Mouse (Mus musculus) gastrocnemius, postnatal 36 days (tissue): ENCODE data around the gene Ypel2. TPM values are rescaled to one million over a fixed set of nuclear protein-coding genes. Genes with fewer than 3 reads are reported as not detected.
A peak's percentile ranks its signal among the peaks of the same experiment; 100 is the strongest.

ENCODE experiments used
- DNase-seq, 2 experiments: peaks; one replicate each; pipeline ENCODE4 v3.0.0; 2022
- intact Hi-C: fragments of 180-260 bp; cut with DNase I; formaldehyde crosslinking; loops from one replicate; pipeline ENCODE4 v1.15.1; 2025
- total RNA-seq, 2 experiments: library from RNA; stranded (reverse); gene quantifications; 2 replicates each; pipeline ENCODE4 v1.2.3; 2021

Gene Ypel2
- total RNA-seq, 2 experiments from 2014 or later = 4.1 to 4.8 TPM

DNA sequence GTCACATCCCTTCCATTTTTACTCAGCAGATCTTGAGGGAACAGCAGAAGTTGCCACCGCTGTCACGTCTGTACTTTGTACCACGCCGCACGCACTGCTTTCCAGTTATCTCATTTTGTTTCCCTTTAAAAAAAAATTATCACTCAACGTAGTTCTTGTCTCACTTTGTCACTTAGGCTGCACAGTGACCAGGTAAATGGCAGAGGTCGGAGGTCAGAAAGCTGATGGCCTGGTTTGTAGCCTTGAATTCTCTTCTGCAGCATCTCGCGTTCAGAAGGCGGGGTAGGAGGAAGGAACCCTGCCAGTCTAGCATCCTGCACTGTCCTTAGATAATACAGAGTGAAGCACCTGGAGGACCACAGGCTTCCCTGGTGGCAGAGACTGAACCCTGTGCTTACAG lies 29.8 kb downstream of the Ypel2 start:
- no peak for DNase-seq
- intact Hi-C loops = loop anchor here (1.0 kb wide), 1 partner anchor 30 kb away; the partner anchor contains the start of gene Ypel2

DNA sequence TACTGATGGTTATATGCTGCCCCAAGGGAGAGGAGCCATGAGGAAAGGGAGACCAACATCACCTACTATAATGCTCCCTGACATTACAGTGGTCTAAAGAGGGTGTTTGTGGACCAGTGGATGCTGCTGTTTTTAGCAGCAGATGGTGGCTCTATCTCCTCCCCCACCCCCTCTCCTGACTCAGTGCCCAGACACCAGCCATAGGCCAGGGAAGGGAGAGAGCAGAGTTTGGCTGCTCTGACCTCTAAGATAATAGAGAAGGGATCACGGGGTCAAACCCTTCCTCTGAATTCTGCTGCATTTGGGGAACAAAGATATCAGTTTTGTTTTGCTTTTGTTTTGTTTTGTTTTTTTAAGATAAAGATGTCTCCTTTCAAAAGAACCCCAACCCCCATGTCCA lies 30.5 kb downstream of the Ypel2 start:
- intact Hi-C loops = loop anchor here (1.0 kb wide), 1 partner anchor 30 kb away; the partner anchor contains the start of gene Ypel2
- DNase-seq = no peak

DNA sequence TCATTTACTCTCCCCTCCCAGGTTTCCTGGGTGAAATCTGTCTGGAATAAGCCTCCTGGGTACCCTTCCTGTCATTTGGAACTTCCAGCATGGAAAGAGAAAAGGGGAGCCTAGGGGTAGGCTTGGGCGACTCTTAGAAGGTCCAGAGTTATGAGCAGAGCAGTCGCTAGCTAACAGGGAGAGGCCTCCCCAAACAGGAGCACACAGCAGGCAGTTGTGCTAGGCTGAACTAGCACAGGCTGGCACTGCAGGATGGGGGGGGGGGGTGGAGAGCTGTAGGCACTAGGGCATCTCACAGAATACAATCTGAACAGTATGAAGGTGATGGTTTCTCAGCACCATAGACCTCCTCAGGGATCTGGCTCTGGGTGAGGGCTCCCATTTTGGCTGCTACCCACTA lies 31.1 kb downstream of the Ypel2 start:
- intact Hi-C loops = no loop called here
- no peak for DNase-seq

DNA sequence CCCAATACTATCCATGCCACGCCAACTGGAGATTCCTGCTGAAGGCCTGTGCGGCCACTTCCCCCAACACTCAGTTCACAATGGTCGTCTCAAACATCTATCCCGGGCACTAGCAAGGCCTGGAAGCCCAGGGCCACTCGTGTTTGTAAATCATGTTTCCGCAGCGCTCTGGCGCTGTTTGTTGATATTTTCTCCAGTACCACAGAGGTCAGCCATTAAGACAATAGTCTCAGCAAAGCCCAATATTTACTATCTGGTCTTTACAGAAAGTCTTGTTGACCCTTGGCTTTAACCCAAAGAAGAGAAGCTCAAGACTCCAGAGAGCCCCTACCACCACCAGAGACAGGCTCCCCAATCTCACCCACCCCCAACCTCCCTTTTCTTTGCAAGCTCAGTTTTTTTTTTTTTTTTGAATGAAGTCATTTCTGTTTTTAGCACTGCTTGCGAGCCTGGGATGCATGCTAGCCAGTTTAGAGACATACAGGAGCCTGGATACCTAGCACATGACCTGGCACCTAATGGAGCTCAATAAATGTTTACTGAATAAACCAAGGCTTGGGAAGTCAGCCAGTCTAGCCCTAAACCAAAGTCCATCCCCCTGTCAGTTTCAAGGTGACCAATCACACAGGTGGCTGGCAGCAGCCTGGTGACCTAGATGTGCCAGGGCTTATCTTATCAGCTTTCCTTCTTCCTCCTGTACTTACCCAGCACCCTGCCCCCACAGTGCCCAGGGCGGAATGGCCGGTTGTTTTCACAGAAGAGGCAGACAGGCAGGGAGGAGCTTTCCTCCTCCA lies 31.8 kb downstream of the Ypel2 start:
- intact Hi-C loops = no loop called here
- no peak for DNase-seq

DNA sequence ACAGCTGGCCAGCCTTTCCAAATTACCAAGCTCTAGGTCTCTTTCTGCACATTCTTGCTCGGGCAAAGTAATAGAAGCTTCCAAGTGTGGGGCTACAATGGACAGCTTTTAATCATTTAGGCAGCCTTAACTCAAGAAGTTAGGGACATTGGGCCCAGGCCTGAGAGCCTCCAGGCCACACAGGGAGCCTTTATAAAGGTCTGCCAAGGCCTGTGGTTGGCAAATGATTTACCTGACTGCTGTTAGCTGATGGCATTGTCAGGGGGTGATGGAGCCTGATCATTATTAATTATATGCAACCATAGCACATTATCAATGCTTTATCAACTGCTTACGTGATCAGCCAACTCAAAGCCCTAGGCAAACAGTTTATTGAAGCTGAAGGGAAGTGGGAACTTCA lies 33.2 kb downstream of the Ypel2 start:
- DNase-seq = no peak
- intact Hi-C loops = no loop called here

DNA sequence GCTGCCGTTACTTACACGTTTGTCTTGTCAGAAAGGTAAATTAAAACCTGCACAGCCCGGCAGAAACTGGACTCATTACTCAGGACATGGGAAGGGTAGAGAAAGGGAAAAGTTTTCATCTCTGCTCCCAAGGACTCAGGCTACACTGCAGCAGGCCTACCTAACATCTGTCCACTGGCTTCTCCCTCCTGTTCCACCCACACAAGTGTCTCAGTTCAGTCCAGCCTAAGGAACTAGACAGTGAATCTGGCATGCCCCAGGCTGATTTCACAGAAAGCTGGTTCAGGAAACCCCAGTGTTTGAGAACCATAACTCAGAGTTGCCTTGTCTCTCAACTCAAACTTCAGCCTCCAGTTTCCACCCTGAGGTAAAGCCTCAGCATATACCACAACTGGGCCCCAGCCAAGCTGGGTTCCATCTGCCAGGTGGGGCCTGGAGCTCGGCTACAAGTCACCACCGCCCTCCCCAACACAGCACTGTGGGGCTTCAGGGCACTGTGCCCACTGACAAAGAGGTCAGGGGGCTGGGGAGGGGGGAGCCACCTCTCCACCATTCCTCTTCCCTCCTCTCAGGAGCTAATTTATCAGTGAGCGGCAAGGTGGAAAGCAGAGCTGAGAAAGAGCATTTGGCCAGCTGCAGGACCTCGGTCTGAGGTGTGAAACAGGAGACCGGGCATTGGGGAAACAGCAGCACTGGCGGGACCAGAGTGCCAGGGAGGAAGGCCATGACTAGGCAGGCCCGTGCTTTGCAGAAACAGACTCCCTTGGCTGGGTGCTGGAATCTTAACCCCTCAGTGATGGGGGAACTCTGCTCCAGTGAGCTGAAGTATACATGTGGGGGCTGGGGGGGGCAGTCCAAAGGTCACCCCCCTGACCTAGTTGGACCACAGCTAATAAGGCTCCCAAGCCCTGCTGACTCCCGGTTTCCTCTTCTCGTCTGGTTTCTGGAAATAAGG lies 34.5 kb downstream of the Ypel2 start:
- DNase-seq = peak in 1 of 2 experiments; percentile 23

DNA sequence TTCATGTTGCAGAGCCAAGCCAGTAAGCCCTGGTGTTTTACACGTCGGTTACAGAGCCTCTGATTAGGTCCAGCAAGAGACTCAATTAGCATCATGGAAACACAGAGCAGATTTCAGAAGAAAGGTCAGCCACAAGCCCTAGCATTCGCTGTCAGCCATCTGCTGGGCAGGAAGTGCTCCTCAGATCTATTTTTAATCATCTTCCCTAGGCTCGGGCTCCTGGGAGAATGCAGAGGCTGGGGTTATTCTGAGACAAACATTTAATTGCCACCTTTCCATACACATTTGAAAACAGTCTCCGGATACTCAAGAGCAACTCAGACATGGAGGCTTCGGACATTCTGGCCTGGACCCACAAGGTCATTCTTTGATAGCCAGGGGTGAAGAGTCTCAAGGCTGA lies 35.3 kb downstream of the Ypel2 start:
- intact Hi-C loops = no loop called here
- DNase-seq = no peak

More for the DNA sequence above, 34.5 kb downstream of the Ypel2 start:
- intact Hi-C loops = no loop called here

DNA sequence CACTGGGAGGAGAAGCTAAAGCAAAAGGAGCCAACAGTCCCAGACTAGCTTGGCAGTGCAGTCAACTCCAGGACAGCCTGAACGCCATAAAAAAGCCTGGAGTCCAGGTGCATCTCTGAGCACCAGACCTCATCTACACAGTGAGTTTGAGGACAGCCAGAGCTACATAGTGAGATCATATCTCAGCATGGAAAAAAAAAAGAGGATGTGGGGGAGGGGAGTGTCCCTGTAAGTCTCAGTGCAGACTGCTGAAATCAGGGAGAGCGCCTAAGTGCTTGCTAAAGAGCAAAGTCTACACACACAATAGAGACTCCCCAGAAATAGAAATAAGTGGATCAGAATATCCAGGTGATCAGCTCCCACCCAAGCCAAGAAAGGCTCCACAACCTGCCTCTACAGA lies 37.1 kb downstream of the Ypel2 start:
- intact Hi-C loops = loop anchor here (2.0 kb wide), 1 partner anchor 36 kb away; no protein-coding TSS in a partner anchor
- no peak for DNase-seq

DNA sequence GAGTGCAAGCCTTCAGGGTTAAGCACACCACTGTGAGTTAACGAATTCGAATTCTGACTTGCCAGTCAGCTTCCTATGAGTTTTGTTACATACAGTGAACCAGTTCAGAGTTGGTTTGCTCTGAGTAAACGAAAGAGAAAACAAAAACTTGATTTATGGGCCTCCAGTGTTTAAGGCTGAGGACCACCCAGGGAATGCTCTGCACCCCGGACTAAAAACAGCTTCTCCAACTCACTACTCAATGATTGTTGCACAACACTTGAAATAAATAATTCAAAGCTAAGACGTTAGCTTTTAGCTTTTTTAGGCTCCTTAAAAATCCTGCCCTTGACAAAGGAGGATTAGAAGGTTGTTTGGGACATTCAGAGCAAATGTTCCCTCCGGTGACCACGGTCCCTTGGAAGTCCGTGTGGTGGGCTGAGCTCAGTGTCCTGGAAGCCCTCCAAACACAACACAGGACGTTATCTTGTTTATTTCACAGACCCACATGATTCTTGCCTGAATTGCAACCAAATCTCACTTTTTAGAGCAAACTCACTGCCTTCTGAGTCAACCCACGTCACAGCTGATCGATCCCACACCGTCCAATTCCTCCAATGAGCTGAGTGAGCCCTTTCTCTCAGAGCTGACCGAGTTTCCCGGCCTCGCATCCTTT lies 38.8 kb downstream of the Ypel2 start:
- DNase-seq = no peak
- intact Hi-C loops = no loop called here

DNA sequence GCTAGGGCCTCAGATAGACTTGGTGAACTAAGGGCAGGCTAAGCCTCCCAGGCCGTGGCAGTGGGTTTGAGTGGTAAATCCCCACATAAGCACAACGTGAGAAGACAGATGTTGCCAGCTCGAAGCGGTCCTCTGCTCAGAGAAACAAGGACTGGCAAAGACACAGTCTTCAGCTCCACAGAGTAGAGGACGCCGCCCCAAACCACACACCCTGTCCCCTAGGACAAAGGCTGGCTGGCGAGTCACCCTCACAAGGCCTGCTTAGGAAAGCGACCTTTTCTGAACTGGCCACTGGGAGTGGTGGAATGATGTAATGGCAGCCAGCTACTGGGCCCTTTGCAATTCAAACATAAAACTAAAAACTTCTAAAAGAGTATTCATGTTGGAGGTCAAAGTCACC lies 40.4 kb downstream of the Ypel2 start:
- peak in 1 of 2 experiments; percentile 68 for DNase-seq

DNA sequence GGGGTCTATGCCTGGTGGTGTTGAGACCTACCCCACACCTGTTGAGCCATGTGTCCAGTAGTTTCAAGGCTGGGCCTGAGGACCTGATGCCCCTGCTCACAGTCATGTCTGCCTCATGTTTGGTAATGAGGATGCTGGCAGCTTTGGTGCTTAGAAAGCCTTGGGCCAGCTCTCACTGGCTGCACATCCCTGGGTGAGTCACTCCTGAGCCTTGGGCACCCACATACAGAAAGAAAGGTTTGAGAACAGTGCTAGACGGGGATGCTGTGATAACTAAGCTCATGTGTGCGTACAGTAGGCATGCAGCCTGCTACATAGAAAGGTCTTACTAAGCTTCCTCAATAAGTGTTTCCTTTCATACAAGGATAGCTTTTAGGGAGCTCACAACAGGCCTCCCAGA lies 40.8 kb downstream of the Ypel2 start:
- intact Hi-C loops = no loop called here

More for the DNA sequence above, 40.4 kb downstream of the Ypel2 start:
- intact Hi-C loops = no loop called here

DNA sequence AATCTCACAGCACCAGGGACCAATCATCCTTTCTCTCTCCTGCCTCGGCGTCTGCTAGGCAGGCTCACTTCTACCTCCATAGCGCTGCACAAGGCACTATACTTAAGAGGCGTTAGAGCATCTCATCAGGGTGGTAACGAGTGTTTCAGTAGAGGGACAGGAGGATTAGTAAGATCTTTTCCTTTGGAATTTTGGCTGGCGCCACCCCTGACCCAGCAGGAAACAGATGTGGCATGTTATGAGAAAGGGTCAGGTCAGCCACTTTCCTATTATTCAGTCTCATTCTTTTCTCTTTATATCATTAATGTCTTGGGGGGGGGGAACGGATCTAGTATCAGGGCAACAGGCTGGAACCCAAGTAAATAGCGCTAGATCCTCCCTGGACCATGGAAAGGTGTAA lies 41.8 kb downstream of the Ypel2 start:
- no peak for DNase-seq
- intact Hi-C loops = no loop called here

More for the DNA sequence above, 40.8 kb downstream of the Ypel2 start:
- DNase-seq = no peak

DNA sequence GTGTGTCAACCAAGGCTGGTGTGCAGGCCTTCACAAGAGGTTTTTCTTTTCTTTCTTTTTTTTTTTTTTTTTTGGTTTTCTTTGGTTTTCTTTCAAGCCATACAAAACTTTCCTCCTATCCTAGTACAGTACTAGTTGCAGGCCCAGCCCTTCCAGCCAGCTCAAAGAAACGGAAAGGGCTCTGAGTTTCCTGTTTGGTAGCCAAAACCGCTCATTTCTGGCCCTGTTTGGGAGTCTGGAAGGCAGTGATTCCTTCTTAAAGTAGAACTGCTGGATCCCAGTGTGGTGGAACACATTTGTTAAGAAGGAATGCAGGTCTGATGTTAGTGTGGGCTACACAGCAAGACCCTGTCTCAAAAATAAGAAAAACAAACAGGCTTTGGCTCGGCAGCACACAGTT lies 43.0 kb downstream of the Ypel2 start:
- peak in 1 of 2 experiments; percentile 30 for DNase-seq
- intact Hi-C loops = no loop called here

DNA sequence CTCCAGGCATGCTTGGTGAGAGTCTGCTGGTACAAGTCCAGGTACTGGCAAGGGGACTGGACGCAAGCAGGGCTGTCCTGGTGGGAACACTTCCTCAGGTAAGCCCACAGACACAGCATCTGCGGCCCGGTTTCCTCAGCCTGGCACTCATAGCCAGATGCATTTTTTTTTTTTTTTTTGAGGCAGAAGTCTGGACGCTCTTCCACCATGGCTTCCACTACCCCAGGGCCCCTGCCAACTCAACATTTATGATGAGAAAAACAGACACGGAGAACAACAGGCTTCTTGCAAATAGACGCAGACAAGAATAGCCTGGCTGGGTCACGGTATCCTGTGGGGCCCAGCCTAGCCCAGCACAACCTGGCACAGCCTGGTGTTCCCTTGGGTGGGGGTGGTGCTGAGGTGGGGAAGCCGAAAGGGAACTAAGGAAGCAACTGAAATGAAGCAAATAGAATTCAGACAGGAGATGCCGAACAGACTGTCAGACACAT lies 43.5 kb downstream of the Ypel2 start:
- intact Hi-C loops = no loop called here
- DNase-seq = peak in 1 of 2 experiments; percentile 62

DNA sequence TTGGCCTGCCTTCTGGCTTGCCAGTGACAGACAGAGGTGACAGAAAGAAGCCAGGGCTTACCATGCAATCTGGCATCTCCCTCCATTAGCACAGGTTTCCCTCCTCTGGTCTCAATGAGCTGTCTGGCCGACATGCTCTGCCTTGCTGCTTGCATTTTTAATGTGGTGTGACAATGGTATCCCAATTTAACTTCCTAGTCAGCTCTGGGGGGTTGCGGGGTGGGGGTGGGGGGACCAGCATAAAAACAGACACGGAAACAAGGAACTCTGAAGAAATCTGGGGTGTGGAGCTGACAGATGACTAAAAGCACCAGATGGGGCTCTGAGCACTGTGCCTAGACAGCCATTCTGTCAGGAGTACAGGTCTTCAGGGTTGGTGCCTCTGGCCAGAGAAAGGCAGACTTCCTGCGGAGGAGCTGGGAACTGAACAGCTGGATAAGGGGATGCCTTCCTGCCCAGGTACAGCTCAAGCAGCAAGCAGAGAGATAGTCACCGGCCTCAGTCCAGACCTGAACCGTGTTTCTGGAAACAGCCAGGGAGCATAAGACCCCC lies 46.8 kb downstream of the Ypel2 start:
- intact Hi-C loops = no loop called here
- DNase-seq = no peak

DNA sequence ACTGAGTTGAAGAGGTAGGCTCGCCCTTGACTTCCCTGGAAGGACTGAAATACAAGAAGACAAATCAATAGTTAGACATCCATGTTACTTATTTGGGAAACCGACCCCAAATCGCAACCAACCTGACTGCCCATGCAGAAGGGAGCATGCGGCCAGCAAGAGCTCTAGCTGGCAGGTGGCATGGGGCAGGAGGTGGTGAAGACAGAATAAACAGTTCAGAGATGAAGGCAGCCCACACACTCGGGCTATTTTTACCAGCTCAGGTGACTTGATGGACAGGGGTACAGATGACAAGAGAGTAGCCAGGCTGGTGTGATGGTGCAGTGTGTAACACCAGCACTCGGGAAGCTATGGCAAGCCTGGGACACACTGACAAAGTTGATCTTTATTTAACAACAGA lies 47.6 kb downstream of the Ypel2 start:
- DNase-seq = no peak
- intact Hi-C loops = no loop called here

DNA sequence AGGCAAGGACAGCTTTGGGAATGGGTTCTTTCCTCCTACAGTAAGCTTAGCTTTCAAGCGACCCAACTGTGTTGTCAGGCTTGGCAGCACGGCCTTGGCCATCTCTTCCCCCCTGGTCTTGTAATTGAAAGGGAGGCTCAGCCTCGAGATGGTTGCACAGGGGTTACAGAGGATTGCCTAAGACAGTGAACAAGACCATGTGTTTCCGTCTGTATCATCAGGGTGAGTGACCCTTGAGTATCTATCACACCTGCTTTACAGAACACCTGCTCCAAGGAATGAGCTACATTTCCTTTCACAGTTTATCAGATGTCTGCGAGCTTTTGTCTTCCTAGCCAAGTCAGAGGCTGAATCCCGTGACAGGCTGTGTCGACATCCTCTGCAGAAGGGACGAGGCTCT lies 48.4 kb downstream of the Ypel2 start:
- intact Hi-C loops = no loop called here

DNA sequence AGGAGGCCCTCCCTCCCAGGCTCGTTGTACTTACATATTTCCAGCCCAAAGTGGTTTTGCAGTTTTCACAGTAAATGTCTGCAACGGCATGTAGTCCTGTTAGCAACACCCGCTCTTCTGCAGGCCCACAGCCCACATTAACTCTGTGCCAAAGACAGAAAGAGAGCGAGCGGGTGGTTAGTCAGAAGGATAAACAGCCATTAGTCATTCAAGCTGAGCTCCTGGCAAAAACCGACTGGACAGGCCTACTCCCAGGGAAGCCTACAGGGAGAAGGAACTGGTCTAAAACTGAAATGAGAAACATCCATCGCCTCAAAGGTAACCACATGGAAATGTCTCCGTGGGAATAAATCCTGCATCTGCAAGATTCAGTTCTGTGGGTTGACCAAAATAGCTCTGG lies 49.0 kb downstream of the Ypel2 start:
- intact Hi-C loops = no loop called here
- no peak for DNase-seq

More for the DNA sequence above, 48.4 kb downstream of the Ypel2 start:
- DNase-seq = no peak

DNA sequence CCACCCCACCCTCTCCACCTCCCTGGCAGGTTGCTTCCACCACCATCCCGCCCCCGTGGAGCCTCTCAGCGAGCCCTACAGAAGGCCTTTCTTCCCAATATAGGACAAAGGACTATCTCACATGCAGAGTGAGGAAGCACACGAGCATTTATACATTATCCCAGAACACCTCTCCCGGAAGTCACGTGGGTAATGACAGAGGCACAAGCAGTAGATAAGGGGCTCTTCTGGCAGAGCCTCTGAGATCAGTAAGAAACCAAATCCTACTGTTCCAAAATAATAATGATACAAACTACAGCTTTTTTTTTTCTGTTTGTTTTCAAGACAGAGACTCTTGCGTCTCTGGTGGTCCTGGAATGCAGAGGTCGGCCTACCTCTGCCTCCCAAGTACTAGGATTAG lies 51.6 kb downstream of the Ypel2 start:
- intact Hi-C loops = no loop called here
- no peak for DNase-seq

DNA sequence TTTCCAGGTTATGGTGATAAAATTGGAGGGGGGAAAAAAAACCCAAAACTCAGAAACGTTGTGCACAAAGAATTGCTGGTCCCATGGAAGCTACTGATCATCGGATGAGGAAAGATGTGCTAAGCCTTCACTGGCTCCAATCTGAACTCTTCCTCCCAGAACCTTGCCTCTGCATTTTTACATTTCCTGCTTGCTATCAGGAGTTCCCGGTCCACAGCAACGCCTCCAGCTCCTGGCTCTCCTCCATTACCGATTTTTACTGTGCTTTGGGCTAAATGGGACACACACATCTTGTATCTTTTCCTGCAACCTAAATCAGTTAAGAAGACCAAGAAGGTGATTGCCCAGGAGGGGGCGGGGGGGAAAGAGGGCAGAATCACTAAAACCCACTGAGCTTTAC lies 54.0 kb downstream of the Ypel2 start:
- intact Hi-C loops = no loop called here

More for the DNA sequence above, 54.0 kb downstream of the Ypel2 start:
- no peak for DNase-seq
